Mouse (Mus musculus): ENCODE measurements around the gene St3gal3. TPM values are rescaled to one million over a fixed set of nuclear protein-coding genes. Genes with fewer than 3 reads are reported as not detected.

Gene St3gal3
- total and polyA plus RNA-seq, 3 experiments = 16.4 to 23.3 TPM; not detected in 1

- no peak for DNase-seq (ENCODE audit: low read depth, low spot score)
- Histone ChIP-seq H3K27ac (ENCODE audit: control insufficient read depth, low read depth, low read length) (no peak overlapping the region), H3K4me1 (ENCODE audit: control insufficient read depth in 1 of 2, insufficient read depth in 2 of 2, low read length in 2 of 2) (peaks cover 15 to 29% of the 10 kb centered on the region in 2 experiments), H3K79me2 (ENCODE audit: control insufficient read depth, insufficient read depth, low read length, poor library complexity) (no peaks in the 10 kb centered on the region), H3K9me3 (replicated peaks; ENCODE audit: insufficient read depth, low read length) (no peaks in the 10 kb centered on the region), H3K36me3 (ENCODE audit: control insufficient read depth in 1 of 2, insufficient read depth in 2 of 2, low read length in 2 of 2) (peaks cover 16 to 29% of the 10 kb centered on the region in 2 experiments), H3K27me3 (ENCODE audit: control insufficient read depth in 1 of 2, insufficient read depth in 2 of 2, low read length in 2 of 2) (no peaks in the 10 kb centered on the region), H3K4me3 (ENCODE audit: control insufficient read depth in 1 of 2, insufficient read depth in 1 of 2, low read depth in 2 of 2, low read length in 2 of 2) (no peak overlapping the region), H3K9ac (ENCODE audit: control insufficient read depth, low read depth, low read length, poor library complexity, severe bottlenecking) (no peak overlapping the region)
- TF ChIP-seq RCOR1 (IDR thresholded peaks at IDR 0.05; ENCODE audit: low read depth, low read length) = no peak
- TF ChIP-seq EP300 (IDR thresholded peaks at IDR 0.05; ENCODE audit: low read depth in 1 of 2, low read length in 2 of 2) = no peak
- TF ChIP-seq NELFE (IDR thresholded peaks at IDR 0.05; ENCODE audit: low read depth, low read length) = no peak
- no peak for TF ChIP-seq NRF1 (IDR thresholded peaks at IDR 0.05; ENCODE audit: insufficient read depth, low read depth, low read length, poor library complexity, severe bottlenecking)
- no peak for TF ChIP-seq ZNF384 (IDR thresholded peaks at IDR 0.05; ENCODE audit: low read depth, low read length)
- TF ChIP-seq HCFC1 (IDR thresholded peaks at IDR 0.05; ENCODE audit: low read depth, low read length) = no peak
- TF ChIP-seq POLR2AphosphoS5 (IDR thresholded peaks at IDR 0.05; ENCODE audit: borderline replicate concordance, low read depth, low read length) = no peak
- no peak for TF ChIP-seq TCF12 (IDR thresholded peaks at IDR 0.05; ENCODE audit: low read depth, low read length)
- no peak for TF ChIP-seq CHD2 (IDR thresholded peaks at IDR 0.05; ENCODE audit: low read length)
- no peak for TF ChIP-seq ZKSCAN1 (IDR thresholded peaks at IDR 0.05; ENCODE audit: low read depth, low read length)
Measured at GRCm38 (mm10) chr4:118148317-118148687, 13.6 kb upstream of the St3gal3 start.

- TF ChIP-seq BHLHE40 (IDR thresholded peaks at IDR 0.05; ENCODE audit: borderline replicate concordance, low read depth, low read length) = no peak
- no peak for TF ChIP-seq TAL1 (IDR thresholded peaks at IDR 0.05; ENCODE audit: low read length)
- no peak for TF ChIP-seq POLR2AphosphoS5 (IDR thresholded peaks at IDR 0.05; ENCODE audit: borderline replicate concordance, low read depth, low read length)
- no peak for TF ChIP-seq TCF12 (IDR thresholded peaks at IDR 0.05; ENCODE audit: low read depth, low read length)
- TF ChIP-seq JUND (IDR thresholded peaks at IDR 0.05; ENCODE audit: low read depth, low read length) = no peak
- TF ChIP-seq ZMIZ1 (IDR thresholded peaks at IDR 0.05; ENCODE audit: low read depth, low read length) = no peak
- TF ChIP-seq SMC3 (IDR thresholded peaks at IDR 0.05; ENCODE audit: low read depth, low read length) = no peak
- no peak for TF ChIP-seq MAFK (IDR thresholded peaks at IDR 0.05; ENCODE audit: borderline replicate concordance, low read depth, low read length)
- TF ChIP-seq E2F4 (IDR thresholded peaks at IDR 0.05; ENCODE audit: borderline replicate concordance, low read depth, low read length) = no peak
- TF ChIP-seq KAT2A (conservative IDR thresholded peaks at IDR 0.05; ENCODE audit: low read depth, low read length) = no peak
- no peak for TF ChIP-seq SIN3A (IDR thresholded peaks at IDR 0.05; ENCODE audit: low read length)
- TF ChIP-seq USF1 (IDR thresholded peaks at IDR 0.05; ENCODE audit: low read depth, low read length) = no peak
- TF ChIP-seq GABPA (IDR thresholded peaks at IDR 0.05; ENCODE audit: low read depth, low read length) = no peak
- TF ChIP-seq ZKSCAN1 (IDR thresholded peaks at IDR 0.05; ENCODE audit: low read depth, low read length) = no peak
- no peak for TF ChIP-seq UBTF (IDR thresholded peaks at IDR 0.05; ENCODE audit: borderline replicate concordance, insufficient read depth, low read depth, low read length)
- TF ChIP-seq MXI1 (IDR thresholded peaks at IDR 0.05; ENCODE audit: low read depth, low read length) = no peak
- no peaks in the 10 kb centered on the region for H3K9me3 ChIP-seq (replicated peaks; ENCODE audit: insufficient read depth, low read length)
Measured at GRCm38 (mm10) chr4:118147547-118148316, 13.0 kb upstream of the St3gal3 start.

More at GRCm38 (mm10) chr4:118147547-118148316, 13.0 kb upstream of the St3gal3 start:
- no peaks in the 10 kb centered on the region for H3K79me2 ChIP-seq (ENCODE audit: control insufficient read depth, insufficient read depth, low read length, poor library complexity)
- H3K27me3 ChIP-seq (ENCODE audit: control insufficient read depth in 1 of 2, insufficient read depth in 2 of 2, low read length in 2 of 2) = no peaks in the 10 kb centered on the region
- peaks cover 16 to 29% of the 10 kb centered on the region in 2 experiments for H3K36me3 ChIP-seq (ENCODE audit: control insufficient read depth in 1 of 2, insufficient read depth in 2 of 2, low read length in 2 of 2)
- H3K9ac ChIP-seq (ENCODE audit: control insufficient read depth, low read depth, low read length, poor library complexity, severe bottlenecking) = no peak overlapping the region
- H3K4me1 ChIP-seq (ENCODE audit: control insufficient read depth in 1 of 2, insufficient read depth in 2 of 2, low read length in 2 of 2) = peaks cover 15 to 26% of the 10 kb centered on the region in 2 experiments
- no peak overlapping the region for H3K27ac ChIP-seq (ENCODE audit: control insufficient read depth, low read depth, low read length)
- no peak overlapping the region for H3K4me3 ChIP-seq (ENCODE audit: control insufficient read depth in 1 of 2, insufficient read depth in 1 of 2, low read depth in 2 of 2, low read length in 2 of 2)
- no peak for DNase-seq (ENCODE audit: low read depth, low spot score)
